Mouse (Mus musculus) cerebellum, postnatal 25 days (tissue): ENCODE measurements at regions not wholly inside any gene's neighbourhood (a gene's known extent, or its start where the extent isn't known, plus 50 kb on each side); places are given as distances from the start of the nearest gene placed in this dataset.
"Not testable (repeated sequence)": the region's sequence is repeated elsewhere in the genome, so short reads cannot be mapped to it uniquely, and the experiment has no call there.

Experiments
- DNase-seq, 2 experiments: peaks; one replicate each; pipeline ENCODE4 v3.0.0; 2021; ENCODE audit warnings: mixed read lengths in 2 of 2

GRCm38 (mm10) chr13:50906431-50906830 is 194.2 kb upstream of the Spin1 start:
- not testable (repeated sequence) for DNase-seq

DNA sequence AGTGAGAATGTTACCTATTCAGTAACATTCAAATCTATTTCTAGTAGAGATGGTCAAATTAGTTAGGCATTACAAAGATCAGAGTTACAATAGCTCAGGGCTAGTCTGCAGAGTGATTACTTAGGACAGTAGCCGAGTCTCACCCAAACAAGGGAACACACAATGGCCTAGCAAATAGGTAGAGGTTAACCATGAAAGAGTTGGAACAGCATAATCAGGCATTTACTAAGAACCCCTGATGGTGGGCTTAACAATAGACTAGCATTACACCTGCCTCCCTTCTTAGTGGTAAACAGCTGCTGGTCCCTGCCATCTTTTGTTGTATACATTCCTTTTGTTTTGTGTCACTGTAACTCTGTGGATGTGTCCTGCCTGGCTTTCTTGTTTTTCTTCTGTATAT is 193.8 kb upstream of the Spin1 start:
- no peak for DNase-seq

GRCm38 (mm10) chr13:50912776-50913175 is 187.9 kb upstream of the Spin1 start:
- not testable (repeated sequence) for DNase-seq

DNA sequence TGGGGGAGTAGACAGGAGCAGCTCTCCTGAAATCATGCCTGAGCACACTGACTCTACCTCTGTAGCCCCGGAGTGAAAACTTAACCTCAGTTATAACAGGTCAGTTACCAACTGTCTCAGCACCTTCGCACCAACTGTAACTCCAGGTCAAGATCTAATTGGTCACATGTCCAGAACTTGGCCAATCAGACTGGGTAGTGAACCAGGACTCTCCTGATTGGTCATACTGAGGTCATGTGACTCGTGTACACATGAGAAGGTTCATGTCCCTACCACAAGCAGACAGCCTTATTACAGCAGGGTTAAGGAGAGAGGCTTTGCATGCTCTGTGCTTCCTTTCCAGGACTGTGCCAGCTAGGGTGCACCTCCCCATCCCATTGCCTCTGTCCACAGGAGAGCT is 166.7 kb upstream of the Spin1 start:
- not testable (repeated sequence) for DNase-seq

GRCm38 (mm10) chr13:50942561-50942960 is 158.1 kb upstream of the Spin1 start:
- no peak for DNase-seq

GRCm38 (mm10) chr13:50949545-50950226 is 151.0 kb upstream of the Spin1 start:
- DNase-seq, result peak; percentile 67 to 84

DNA sequence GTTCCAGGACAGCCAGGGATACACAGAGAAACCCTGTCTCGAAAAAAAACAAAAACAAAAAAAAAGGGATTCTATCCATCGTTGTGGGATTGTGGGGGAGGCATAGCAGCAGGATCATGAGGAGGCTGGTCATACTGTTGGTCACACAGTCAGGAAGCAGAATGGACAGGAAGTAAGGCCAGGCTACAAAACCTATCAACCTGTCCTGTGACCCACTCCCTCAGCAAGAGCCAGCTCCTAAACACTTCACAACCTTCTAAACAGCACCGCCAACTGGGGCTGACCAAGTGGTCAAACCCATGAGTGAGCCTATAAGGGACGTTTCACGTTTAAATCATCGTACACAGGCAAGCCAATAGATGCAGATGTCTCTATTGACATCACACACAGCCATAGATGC is 146.0 kb upstream of the Spin1 start:
- no peak for DNase-seq

GRCm38 (mm10) chr13:50958051-50958883 is 142.4 kb upstream of the Spin1 start:
- DNase-seq, result no peak

DNA sequence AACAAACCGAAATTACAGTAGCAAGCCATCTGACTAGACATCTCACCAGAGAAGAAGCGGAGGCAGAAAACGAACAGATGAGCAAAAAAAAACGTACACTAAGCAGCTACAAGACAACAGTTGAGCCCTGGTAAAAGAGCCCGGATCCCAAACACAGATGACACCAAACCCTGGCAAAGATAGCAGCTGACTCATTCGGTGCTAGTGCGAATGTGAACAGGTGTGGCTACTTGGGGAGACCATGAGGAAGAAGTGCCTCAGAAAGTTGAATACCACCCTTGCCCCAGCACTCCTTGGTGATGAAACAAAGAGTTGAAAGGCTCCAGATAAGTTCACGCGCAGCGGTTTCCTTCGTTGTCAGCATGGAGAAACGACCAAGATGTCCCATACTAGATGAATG is 139.8 kb upstream of the Spin1 start:
- no peak for DNase-seq

DNA sequence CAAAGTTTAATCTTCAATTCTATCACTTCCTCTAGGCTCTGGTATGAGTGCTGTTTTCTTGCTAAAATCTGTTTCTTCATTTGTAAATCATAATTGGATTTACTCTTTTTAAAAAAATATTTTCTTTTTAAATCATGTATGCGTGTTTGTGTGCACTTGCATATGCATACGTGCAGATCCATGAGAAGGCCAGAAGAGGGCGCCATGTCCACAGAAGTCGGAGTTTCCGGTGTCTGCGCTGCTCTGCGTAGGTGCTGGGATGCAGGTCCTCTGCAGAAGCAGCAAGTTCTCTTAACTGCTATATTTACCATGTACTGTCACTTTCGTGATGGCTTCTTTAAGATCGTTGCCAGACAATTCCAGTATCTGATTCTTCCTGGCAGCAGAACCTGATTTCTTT is 136.6 kb upstream of the Spin1 start:
- DNase-seq, result peak in 1 of 2 experiments; percentile 9

GRCm38 (mm10) chr13:50965041-50965440 is 135.6 kb upstream of the Spin1 start:
- not testable (repeated sequence) for DNase-seq

- no peak for DNase-seq
Observed at GRCm38 (mm10) chr13:50965678-50966077, 135.0 kb upstream of the Spin1 start.

DNA sequence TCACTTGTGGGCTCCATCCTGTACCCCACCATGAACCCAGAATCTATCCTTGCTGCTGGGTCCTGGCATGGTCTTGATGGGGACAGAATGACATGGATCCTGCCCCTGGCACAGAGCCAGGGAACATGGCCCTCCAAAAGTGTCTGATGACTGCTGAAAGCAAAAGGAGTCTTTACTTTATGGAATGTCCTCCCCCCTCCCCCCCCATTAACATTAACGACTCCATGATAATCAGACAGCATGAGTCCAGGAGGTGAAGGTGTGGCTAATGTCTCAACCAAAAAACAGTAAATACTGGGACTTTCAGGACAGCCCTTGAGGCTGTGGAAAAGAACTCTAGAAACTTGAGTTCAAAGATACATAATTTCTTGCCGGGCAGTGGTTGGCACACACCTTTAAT is 133.9 kb upstream of the Spin1 start:
- no peak for DNase-seq

DNA sequence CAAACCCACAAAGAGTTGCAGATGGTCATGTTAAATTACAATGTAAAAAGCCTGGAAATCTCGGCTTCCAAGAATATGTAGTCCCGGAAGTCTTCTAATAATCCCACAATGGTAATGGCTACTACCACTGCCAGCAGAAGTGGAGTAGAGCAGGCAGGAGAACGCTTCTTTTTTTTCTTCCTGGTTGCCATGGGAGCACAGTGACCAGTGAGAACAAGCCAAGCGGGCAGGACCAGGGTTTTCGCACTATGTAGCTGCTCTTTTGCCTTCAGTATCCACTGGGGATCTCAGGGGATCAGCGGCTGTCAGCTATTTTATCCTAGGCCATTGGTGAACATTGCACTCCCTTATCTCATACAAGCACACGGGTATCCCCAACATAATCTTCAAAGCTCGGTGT is 127.3 kb upstream of the Spin1 start:
- no peak for DNase-seq

GRCm38 (mm10) chr13:50975306-50975920 is 125.3 kb upstream of the Spin1 start:
- no peak for DNase-seq

GRCm38 (mm10) chr13:50982005-50982404 is 118.7 kb upstream of the Spin1 start:
- DNase-seq, result no peak

DNA sequence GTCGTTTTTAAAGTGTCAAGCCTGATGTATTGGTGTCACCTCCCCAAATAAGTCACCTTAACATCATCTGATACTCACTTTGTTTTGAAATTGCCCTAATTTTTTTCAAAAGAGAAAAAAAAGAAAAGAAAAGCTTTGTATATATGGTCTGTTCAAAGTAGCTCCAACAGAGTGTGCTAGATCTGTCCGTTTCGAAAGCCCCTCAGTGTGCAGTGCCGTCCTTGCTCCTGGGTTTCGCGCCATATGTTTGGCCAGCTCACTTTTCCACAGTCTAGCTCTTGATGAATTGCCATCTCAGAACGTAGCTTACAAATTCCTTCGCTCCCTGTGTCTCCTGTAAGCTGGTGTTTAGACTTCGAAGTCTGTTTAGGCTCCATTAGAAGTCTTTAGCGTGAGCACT is 117.7 kb upstream of the Spin1 start:
- no peak for DNase-seq

DNA sequence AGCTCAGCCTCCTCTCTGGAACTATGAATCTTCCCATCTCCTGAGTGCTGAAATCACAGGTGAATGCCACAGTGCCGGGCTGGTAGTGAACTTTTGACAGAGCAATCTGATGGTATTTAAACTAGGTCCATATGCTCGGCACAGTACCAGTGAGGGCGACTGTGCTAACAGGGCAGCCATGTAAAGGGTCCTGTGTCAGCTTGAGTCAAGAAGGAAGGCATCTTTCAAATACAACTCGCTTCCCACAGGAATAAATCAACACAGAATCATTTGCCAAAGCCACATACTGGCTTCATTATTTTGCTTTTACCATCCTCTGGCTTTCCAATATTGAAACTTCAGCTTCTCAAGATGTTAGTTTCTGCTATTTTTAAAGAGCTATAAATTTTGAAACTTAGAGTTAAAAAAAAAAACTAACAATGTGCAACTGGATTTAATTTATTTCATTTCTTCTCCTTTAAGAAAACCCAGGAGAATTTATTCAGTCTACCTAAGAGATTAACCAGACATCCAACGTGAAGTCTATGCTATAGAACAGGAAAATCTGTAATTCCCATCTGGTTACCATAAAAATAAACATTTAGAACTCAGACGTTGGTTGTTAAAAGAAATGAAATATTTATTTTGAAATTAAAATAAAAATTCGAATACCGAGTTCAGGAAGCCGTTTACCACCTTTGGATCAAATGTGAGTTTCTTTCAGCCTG is 108.8 kb upstream of the Spin1 start:
- DNase-seq, result no peak

DNA sequence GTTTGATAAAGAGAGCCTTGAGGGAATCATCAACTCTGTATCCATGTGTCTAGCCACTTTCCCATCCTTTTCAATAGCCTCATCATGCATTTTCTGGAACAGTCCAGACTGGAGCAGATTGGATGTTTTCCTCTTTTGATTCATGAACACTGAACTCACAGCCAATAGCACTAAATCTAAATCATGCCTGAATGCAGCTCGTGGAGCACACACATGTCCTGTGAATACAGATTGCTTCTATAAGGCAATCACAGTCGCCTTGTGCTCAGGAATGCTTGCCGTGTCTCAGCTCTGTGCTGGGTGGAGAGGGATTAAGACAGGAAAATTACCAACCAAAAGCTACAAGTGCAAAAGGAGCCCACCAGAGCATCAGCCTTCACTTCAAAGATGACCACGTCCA is 100.9 kb upstream of the Spin1 start:
- no peak for DNase-seq

GRCm38 (mm10) chr13:51004827-51005226 is 95.9 kb upstream of the Spin1 start:
- no peak for DNase-seq

DNA sequence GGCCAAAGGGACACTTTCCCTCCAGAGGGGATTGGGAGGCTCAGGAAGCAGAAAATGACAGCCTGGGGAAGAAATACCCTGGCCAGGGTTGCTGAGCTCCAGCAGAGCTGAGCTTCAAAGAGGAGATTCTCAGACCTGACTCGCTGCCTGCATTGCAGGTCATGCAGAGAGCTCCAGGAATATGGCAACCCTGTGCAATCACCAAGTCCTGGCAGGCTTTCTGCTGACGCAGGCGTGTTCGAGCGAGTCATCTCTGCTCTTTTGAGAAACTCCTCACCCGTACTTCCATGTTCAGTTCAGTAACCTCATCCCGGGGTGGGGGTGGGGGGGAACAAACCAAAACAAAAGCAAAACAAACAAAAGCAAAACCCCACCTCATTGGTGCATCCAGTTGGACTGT is 89.9 kb upstream of the Spin1 start:
- no peak for DNase-seq

- no peak for DNase-seq
Observed at GRCm38 (mm10) chr13:51016209-51016608, 84.5 kb upstream of the Spin1 start.
